Mouse (Mus musculus) lung, adult 2 months (tissue): ENCODE data around the gene Slc51a.

Experiments used
- CTCF ChIP-seq: fragments of 200-500 bp; IDR thresholded peaks from 2 replicates; pipeline ENCODE4 v1.5.1; 2011; ENCODE audit warnings: mild to moderate bottlenecking, low read length, control low read depth; ENCODE audit not compliant: insufficient read depth
- POLR2A ChIP-seq: fragments of 200-500 bp; IDR thresholded peaks from 2 replicates; pipeline ENCODE4 v1.6.1; 2011; ENCODE audit warnings: low read depth, mild to moderate bottlenecking, control low read depth, low read length, borderline replicate concordance; ENCODE audit errors: extremely low read depth

- TF ChIP-seq CTCF (no peak), POLR2A (no peak)
Measured at GRCm38 (mm10) chr16:32434691-32435090, 53.0 kb downstream of the Slc51a start.
